Mouse (Mus musculus): ENCODE measurements around the gene Gdf3.

DNA sequence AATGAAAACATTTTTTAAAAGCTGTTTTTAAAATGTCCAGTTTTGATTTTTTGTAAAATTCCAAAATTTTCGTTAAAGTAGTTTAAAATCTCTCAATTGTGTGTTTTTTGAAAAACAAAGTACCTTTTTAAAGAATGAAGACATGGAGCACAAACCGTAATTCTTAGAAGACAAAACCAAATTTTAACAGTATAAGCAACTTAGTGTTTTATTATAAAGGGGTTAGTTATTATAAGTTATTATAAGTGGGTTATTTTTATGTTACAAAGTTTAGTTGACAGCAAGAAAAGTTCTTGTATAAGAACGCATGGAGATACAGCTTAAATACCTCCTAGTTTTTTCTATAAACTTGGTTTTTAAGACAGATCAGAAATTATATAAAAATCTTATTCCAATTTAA, 8.3 kb downstream of the Gdf3 start:
- no peak for TF ChIP-seq HCFC1 (IDR thresholded peaks at IDR 0.05; ENCODE audit: borderline replicate concordance, insufficient read depth, low read length)
- TF ChIP-seq ZC3H11A (IDR thresholded peaks at IDR 0.05; ENCODE audit: borderline replicate concordance, low read depth, low read length), result no peak
- TF ChIP-seq ZNF384 (IDR thresholded peaks at IDR 0.05; ENCODE audit: low read depth, low read length), result no peak

Measured in ES-E14 (cell line).